Mouse (Mus musculus): Measurements from ENCODE around the gene Gm42688. TPM values are rescaled to one million over a fixed set of nuclear protein-coding genes. Genes with fewer than 3 reads are reported as not detected.

Gene Gm42688
- 7.4 TPM for polyA plus RNA-seq (2017; shearing (Covaris generic))

GRCm38 (mm10) chr6:83101316-83101687 is at the start of gene Gm42688, which contains the start of gene Ccdc142:
Gene Gm42688 (plus strand): TSS chr6:83101617.
Gene Ccdc142 (plus strand): TSS chr6:83101601.

GRCm38 (mm10) chr6:83054074-83054851 is 47.2 kb upstream of the Gm42688 start, which contains the start of gene Aup1:
Gene Aup1 (plus strand): TSS chr6:83054521.

GRCm38 (mm10) chr6:83054871-83055431 is 46.5 kb upstream of the Gm42688 start, which contains the start of gene Htra2:
Gene Htra2 (minus strand): TSS chr6:83055273.

GRCm38 (mm10) chr6:83057790-83058189 is 43.6 kb upstream of the Gm42688 start, which contains the start of gene Dqx1:
Gene Dqx1 (plus strand): TSS chr6:83057844.

GRCm38 (mm10) chr6:83070247-83070310 is 31.3 kb upstream of the Gm42688 start, which contains the start of gene Tlx2:
Gene Tlx2 (minus strand): TSS chr6:83070293.

GRCm38 (mm10) chr6:83077630-83078323 is 23.6 kb upstream of the Gm42688 start, which contains the start of gene Pcgf1:
Gene Pcgf1 (plus strand): TSS chr6:83077869.

GRCm38 (mm10) chr6:83086121-83087035 is 15.0 kb upstream of the Gm42688 start, which contains the start of gene Lbx2:
Gene Lbx2 (plus strand): TSS chr6:83086367.

GRCm38 (mm10) chr6:83108762-83109668 is 7.6 kb downstream of the Gm42688 start, which contains the start of gene Mrpl53:
Gene Mrpl53 (plus strand): TSS chr6:83109040.

GRCm38 (mm10) chr6:83115011-83115671 is 13.7 kb downstream of the Gm42688 start, which contains the start of gene Mogs:
Gene Mogs (plus strand): TSS chr6:83115496.

GRCm38 (mm10) chr6:83120930-83121862 is 19.8 kb downstream of the Gm42688 start, which contains the start of gene Wbp1:
Gene Wbp1 (minus strand): TSS chr6:83121559.

GRCm38 (mm10) chr6:83125331-83125730 is 23.9 kb downstream of the Gm42688 start, which contains the start of gene Ino80b:
Gene Ino80b (minus strand): TSS chr6:83125431.

GRCm38 (mm10) chr6:83134951-83135513 is 33.6 kb downstream of the Gm42688 start, which contains the start of gene Rtkn:
Gene Rtkn (plus strand): TSS chr6:83135463.

GRCm38 (mm10) chr6:83156259-83156684 is 54.9 kb downstream of the Gm42688 start, which contains the start of the genes Wdr54 and 1700003E16Rik:
Gene Wdr54 (minus strand): TSS chr6:83156397.
Gene 1700003E16Rik (plus strand): TSS chr6:83156404.

Other genes with a start within 250 kb of the Gm42688 start
- gene Sema4f, start 161.8 kb upstream of the Gm42688 start, polyA plus RNA-seq (2017; shearing (Covaris generic)) = 15.4 TPM
- not detected for gene M1ap, start 154.7 kb upstream of the Gm42688 start, polyA plus RNA-seq (2017; shearing (Covaris generic))
- gene Dok1, start 68.1 kb upstream of the Gm42688 start, polyA plus RNA-seq (2017; shearing (Covaris generic)) = 13.8 TPM
- gene Loxl3, start 67.4 kb upstream of the Gm42688 start, polyA plus RNA-seq (2017; shearing (Covaris generic)) = not detected
- 486 TPM for gene Aup1, start 47.1 kb upstream of the Gm42688 start, polyA plus RNA-seq (2017; shearing (Covaris generic))
- gene Htra2, start 46.3 kb upstream of the Gm42688 start, polyA plus RNA-seq (2017; shearing (Covaris generic)) = 45.1 TPM
- 3.1 TPM for gene Dqx1, start 43.8 kb upstream of the Gm42688 start, polyA plus RNA-seq (2017; shearing (Covaris generic))
- not detected for gene Tlx2, start 31.3 kb upstream of the Gm42688 start, polyA plus RNA-seq (2017; shearing (Covaris generic))
- gene Pcgf1, start 23.7 kb upstream of the Gm42688 start, polyA plus RNA-seq (2017; shearing (Covaris generic)) = 24.7 TPM
- not detected for gene Lbx2, start 15.2 kb upstream of the Gm42688 start, polyA plus RNA-seq (2017; shearing (Covaris generic))
- gene Ccdc142, start within 50 bp of the Gm42688 start, polyA plus RNA-seq (2017; shearing (Covaris generic)) = 3.0 TPM
- 43.7 TPM for gene Mrpl53, start 7.4 kb downstream of the Gm42688 start, polyA plus RNA-seq (2017; shearing (Covaris generic))
- 65.1 TPM for gene Mogs, start 13.9 kb downstream of the Gm42688 start, polyA plus RNA-seq (2017; shearing (Covaris generic))
- gene Wbp1, start 19.9 kb downstream of the Gm42688 start, polyA plus RNA-seq (2017; shearing (Covaris generic)) = 37.0 TPM
- gene Ino80b, start 23.8 kb downstream of the Gm42688 start, polyA plus RNA-seq (2017; shearing (Covaris generic)) = 40.0 TPM
- gene Rtkn, start 33.8 kb downstream of the Gm42688 start, polyA plus RNA-seq (2017; shearing (Covaris generic)) = not detected
- not detected for gene Wdr54, start 54.8 kb downstream of the Gm42688 start, polyA plus RNA-seq (2017; shearing (Covaris generic))
- gene 1700003E16Rik, start 54.8 kb downstream of the Gm42688 start, polyA plus RNA-seq (2017; shearing (Covaris generic)) = not detected
- 75.9 TPM for gene Dctn1, start 64.3 kb downstream of the Gm42688 start, polyA plus RNA-seq (2017; shearing (Covaris generic))
- gene Slc4a5, start 118.2 kb downstream of the Gm42688 start, polyA plus RNA-seq (2017; shearing (Covaris generic)) = not detected
- gene Mthfd2, start 224.3 kb downstream of the Gm42688 start, polyA plus RNA-seq (2017; shearing (Covaris generic)) = 63.8 TPM
- gene Mob1a, start 224.4 kb downstream of the Gm42688 start, polyA plus RNA-seq (2017; shearing (Covaris generic)) = 155 TPM
- gene Bola3, start 247.5 kb downstream of the Gm42688 start, polyA plus RNA-seq (2017; shearing (Covaris generic)) = 58.7 TPM

All from naive thymus-derived CD4-positive, alpha-beta T cell, adult 5 months (primary cell).